Mouse (Mus musculus) kidney, adult 2 months (tissue): ENCODE results near the gene Bcl7c. TPM values are rescaled to one million over a fixed set of nuclear protein-coding genes. Genes with fewer than 3 reads are reported as not detected.
A peak's percentile ranks its signal among the peaks of the same experiment; 100 is the strongest.

Source experiments
- DNase-seq: peaks from one replicate; pipeline ENCODE4 v3.0.0; 2021
- H3K27ac ChIP-seq: fragments of 200-500 bp; 2 replicates; pipeline ENCODE4 v1.5.1; 2012; ENCODE audit warnings: low read depth, low read length, control low read depth, inconsistent platforms; ENCODE audit not compliant: insufficient read depth
- H3K27me3 ChIP-seq: fragments of 200-500 bp; replicated peaks from 2 replicates; pipeline ENCODE4 v1.6.1; 2012; ENCODE audit warnings: mild to moderate bottlenecking, moderate library complexity, low read length, inconsistent platforms; ENCODE audit not compliant: control insufficient read depth, insufficient read depth
- H3K36me3 ChIP-seq: fragments of 200-500 bp; 2 replicates; pipeline ENCODE4 v1.6.1; 2012; ENCODE audit warnings: mild to moderate bottlenecking, moderate library complexity, low read length, inconsistent platforms; ENCODE audit not compliant: control insufficient read depth, insufficient read depth
- H3K4me1 ChIP-seq: fragments of 200-500 bp; 2 replicates; pipeline ENCODE4 v1.6.1; 2011; ENCODE audit warnings: low read length; ENCODE audit not compliant: control insufficient read depth, insufficient read depth
- H3K4me3 ChIP-seq: fragments of 200-500 bp; 2 replicates; pipeline ENCODE4 v1.5.1; 2011; ENCODE audit warnings: mild to moderate bottlenecking, low read depth, low read length, control low read depth; ENCODE audit not compliant: insufficient read depth
- CTCF ChIP-seq: fragments of 200-500 bp; conservative IDR thresholded peaks from 2 replicates; pipeline ENCODE4 v1.5.1; 2011; ENCODE audit warnings: low read depth, mild to moderate bottlenecking, control low read depth, low read length, moderate library complexity, mixed read lengths; ENCODE audit not compliant: insufficient read depth, insufficient read length
- POLR2A ChIP-seq: fragments of 200-500 bp; IDR thresholded peaks from one replicate; pipeline ENCODE4 v1.6.1; 2011; ENCODE audit warnings: low read depth, low read length, control low read depth
- WGBS: fragments of 180-500 bp; shearing (Covaris S2); methylation state at CpG from one replicate; pipeline ENCODE4 v1.1.7; 2018; 5-methylcytosine and 5-hydroxymethylcytosine counted together
- polyA plus RNA-seq: library from polyadenylated mRNA; depleted of rRNA; stranded (reverse); fragments of >200 nt; gene quantifications from 2 replicates; pipeline ENCODE4 v1.2.3, GENCODE M21; 2012

Bcl7c gene
- polyA plus RNA-seq, 1 experiment: 24.5 TPM

DNA sequence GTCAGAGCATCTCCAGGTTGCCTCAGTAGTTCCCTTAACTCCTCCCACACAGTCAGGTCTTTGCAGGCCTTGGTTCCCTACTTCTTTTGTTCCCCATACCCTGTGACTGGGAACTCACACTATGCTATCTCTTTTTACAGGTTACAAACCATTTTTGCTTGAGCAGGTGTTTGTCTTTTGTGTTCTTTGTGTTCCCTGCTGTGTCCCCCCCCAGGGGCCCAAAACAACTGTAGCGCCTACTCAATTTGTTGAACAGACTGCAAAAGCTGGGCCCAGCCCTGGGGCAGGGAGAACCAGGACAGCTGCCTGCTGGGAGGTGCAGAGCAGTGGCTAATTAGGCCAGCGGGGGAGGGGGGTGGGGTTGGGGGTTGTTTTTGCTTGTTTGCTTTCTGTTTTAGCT is 90.8 kb downstream of the Bcl7c start:
- Histone ChIP-seq H3K27ac (no peak overlapping the region), H3K4me3 (no peak overlapping the region), H3K36me3 (no peaks in the 10 kb centered on the region), H3K4me1 (peaks cover 8% of the 10 kb centered on the region; the same call in 1 of the 2 replicates), H3K27me3 (no peaks in the 10 kb centered on the region)
- TF ChIP-seq CTCF: no peak
- TF ChIP-seq POLR2A: no peak
- WGBS: 73% methylated on average over 2 of the region's 2 CpGs
- DNase-seq: no peak

GRCm38 (mm10) chr7:127616881-127617280 is 91.9 kb downstream of the Bcl7c start:
- 66% methylated on average over 1 of the region's 1 CpGs for WGBS
- Histone ChIP-seq H3K27ac (no peak overlapping the region), H3K4me3 (no peak overlapping the region), H3K27me3 (no peaks in the 10 kb centered on the region), H3K4me1 (peaks cover 8% of the 10 kb centered on the region; the same call in 1 of the 2 replicates), H3K36me3 (peaks cover under 1% of the 10 kb centered on the region; the same call in 1 of the 2 replicates)
- no peak for TF ChIP-seq POLR2A
- no peak for TF ChIP-seq CTCF
- no peak for DNase-seq

- no peak overlapping the region for H3K27ac ChIP-seq
- no peak for TF ChIP-seq CTCF
- TF ChIP-seq POLR2A: no peak
- 63% methylated on average over 1 of the region's 1 CpGs for whole genome bisulfite sequencing
Observed at GRCm38 (mm10) chr7:127616336-127616735, 92.4 kb downstream of the Bcl7c start.

GRCm38 (mm10) chr7:127614891-127615843 is 93.6 kb downstream of the Bcl7c start, which contains the start of gene Zfp629:
Gene Zfp629, minus strand, starts transcription at chr7:127615797.
- H3K4me1 ChIP-seq: peaks cover 8% of the 10 kb centered on the region; the same call in 1 of the 2 replicates
- peak within 1 kb of the TSS; percentile 92 for H3K27ac ChIP-seq
- H3K27me3 ChIP-seq: no peaks in the 10 kb centered on the region
- DNase-seq: peak; percentile 81
- TF ChIP-seq CTCF: no peak
- H3K4me3 ChIP-seq: peak within 1 kb of the TSS; percentile 93
- H3K36me3 ChIP-seq: peaks cover 3% of the 10 kb centered on the region; the same call in 1 of the 2 replicates
- under 1% methylated on average over 49 of the region's 50 CpGs for WGBS

More at GRCm38 (mm10) chr7:127616336-127616735, 92.4 kb downstream of the Bcl7c start:
- no peak for DNase-seq
- H3K4me3 ChIP-seq: no peak overlapping the region
- no peaks in the 10 kb centered on the region for H3K27me3 ChIP-seq
- peaks cover 8% of the 10 kb centered on the region; the same call in 1 of the 2 replicates for H3K4me1 ChIP-seq
- peaks cover 3% of the 10 kb centered on the region; the same call in 1 of the 2 replicates for H3K36me3 ChIP-seq

GRCm38 (mm10) chr7:127614511-127614890 is 94.2 kb downstream of the Bcl7c start:
- peak overlapping the region; percentile 92 for H3K27ac ChIP-seq
- TF ChIP-seq CTCF (no peak), POLR2A (no peak)
- no peaks in the 10 kb centered on the region for H3K27me3 ChIP-seq
- peak; percentile 77 for DNase-seq
- H3K4me3 ChIP-seq: peak overlapping the region; percentile 93
- H3K36me3 ChIP-seq: peaks cover 3% of the 10 kb centered on the region; the same call in 1 of the 2 replicates
- 3% methylated on average over 44 of the region's 44 CpGs for WGBS
- H3K4me1 ChIP-seq: peaks cover 8% of the 10 kb centered on the region; the same call in 1 of the 2 replicates

DNA sequence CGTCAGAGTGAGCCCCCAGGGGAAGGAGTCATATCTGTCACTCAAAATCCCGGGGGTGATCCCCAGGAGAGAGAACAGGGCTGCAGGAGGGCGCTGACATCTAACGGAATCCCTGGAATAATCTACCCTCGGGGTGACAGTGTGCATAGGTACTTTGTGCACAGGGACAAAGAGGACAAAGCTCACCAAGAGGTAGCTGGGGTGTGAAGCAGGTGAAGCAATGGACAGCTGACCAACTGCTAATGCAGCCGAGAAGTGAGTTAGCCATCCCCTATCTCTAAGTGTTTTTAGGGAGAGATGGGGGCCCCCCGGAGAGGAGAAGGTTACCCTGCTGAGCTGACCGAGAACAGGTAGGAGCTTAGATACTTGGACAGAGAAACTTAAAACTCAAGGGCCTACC is 94.6 kb downstream of the Bcl7c start:
- peak; percentile 54 for DNase-seq
- TF ChIP-seq POLR2A (no peak), CTCF (no peak)
- peaks cover 3% of the 10 kb centered on the region; the same call in 1 of the 2 replicates for H3K36me3 ChIP-seq
- H3K27me3 ChIP-seq: no peaks in the 10 kb centered on the region
- peaks cover 8% of the 10 kb centered on the region; the same call in 1 of the 2 replicates for H3K4me1 ChIP-seq
- peak overlapping the region; percentile 93 for H3K4me3 ChIP-seq
- 13% methylated on average over 8 of the region's 8 CpGs for WGBS
- peak overlapping the region; percentile 92 for H3K27ac ChIP-seq

GRCm38 (mm10) chr7:127613501-127613900 is 95.2 kb downstream of the Bcl7c start:
- TF ChIP-seq CTCF (no peak), POLR2A (no peak)

More at GRCm38 (mm10) chr7:127613501-127613900, 95.2 kb downstream of the Bcl7c start:
- H3K36me3 ChIP-seq: peaks cover 3% of the 10 kb centered on the region; the same call in 1 of the 2 replicates
- WGBS: 57% methylated on average over 8 of the region's 8 CpGs
- H3K4me1 ChIP-seq: peaks cover 8% of the 10 kb centered on the region; the same call in 1 of the 2 replicates
- H3K27ac ChIP-seq: peak overlapping the region; percentile 92
- no peaks in the 10 kb centered on the region for H3K27me3 ChIP-seq
- peak; percentile 50 for DNase-seq
- peak overlapping the region; percentile 93; the same call in 1 of the 2 replicates for H3K4me3 ChIP-seq
